Mouse (Mus musculus) midbrain, embryonic 10.5 days (tissue): ENCODE measurements around the gene Sh2d2a. TPM values are rescaled to one million over a fixed set of nuclear protein-coding genes. Genes with fewer than 3 reads are reported as not detected.
"Not testable (repeated sequence)": the region's sequence is repeated elsewhere in the genome, so short reads cannot be mapped to it uniquely, and the experiment has no call there.

ENCODE experiments used
- DNase-seq: peaks from one replicate; pipeline ENCODE4 v3.0.0-alpha.2; 2017; ENCODE audit warnings: low spot score
- H3K27ac ChIP-seq: fragments of 300-500 bp; sonication (generic); replicated peaks from 2 replicates; pipeline ENCODE4 v1.5.1; 2016; ENCODE audit warnings: mild to moderate bottlenecking
- H3K27me3 ChIP-seq: fragments of 300-500 bp; sonication (generic); 2 replicates; pipeline ENCODE4 v1.6.1; 2016; ENCODE audit warnings: low read depth, mild to moderate bottlenecking; ENCODE audit not compliant: poor library complexity, severe bottlenecking
- H3K36me3 ChIP-seq: fragments of 300-500 bp; sonication (generic); 2 replicates; pipeline ENCODE4 v1.6.1; 2016; ENCODE audit warnings: mild to moderate bottlenecking, moderate library complexity
- H3K4me1 ChIP-seq: fragments of 300-500 bp; sonication (generic); 2 replicates; pipeline ENCODE4 v1.6.1; 2016
- H3K4me3 ChIP-seq: fragments of 300-500 bp; sonication (generic); 2 replicates; pipeline ENCODE4 v1.5.1; 2016; ENCODE audit warnings: mild to moderate bottlenecking, moderate library complexity
- H3K9me3 ChIP-seq: fragments of 300-500 bp; sonication (generic); replicated peaks from 2 replicates; pipeline ENCODE4 v1.6.1; 2016; ENCODE audit warnings: mild to moderate bottlenecking
- WGBS: fragments of 180-500 bp; shearing (Covaris S2); methylation state at CpG from one replicate; pipeline ENCODE4 v1.1.7; 2016; 5-methylcytosine and 5-hydroxymethylcytosine counted together
- polyA plus RNA-seq: library from polyadenylated mRNA; unstranded; fragments of >200 nt; fragmentation: Nextera tagmentation; extraction: Ambion mirVana; gene quantifications from 2 replicates; pipeline ENCODE4 v1.2.1, GENCODE M21; 2016

The Sh2d2a gene
- polyA plus RNA-seq, 1 experiment from 2014 or later: 0.06 TPM

GRCm38 (mm10) chr3:87901959-87902358 lies 55.4 kb downstream of the Sh2d2a start:
- not testable (repeated sequence) for H3K9me3 ChIP-seq, H3K4me3 ChIP-seq, H3K4me1 ChIP-seq, DNase-seq, H3K27me3 ChIP-seq, H3K36me3 ChIP-seq, H3K27ac ChIP-seq
- 78% methylated on average over 6 of the region's 6 CpGs for WGBS

- Histone ChIP-seq H3K4me1 (peaks cover 27% of the 10 kb centered on the region), H3K27ac (0 out of 2 replicates have a peak overlapping the region, but pooled peaks have one; percentile 38), H3K36me3 (no peaks in the 10 kb centered on the region), H3K27me3 (no peaks in the 10 kb centered on the region), H3K9me3 (no peaks in the 10 kb centered on the region), H3K4me3 (no peak overlapping the region)
- no peak for DNase-seq
- WGBS: 55% methylated on average over 5 of the region's 5 CpGs
These were observed 57.3 kb downstream of the Sh2d2a start for GRCm38 (mm10) chr3:87903821-87904220.

Other genes with a start within 250 kb of the Sh2d2a start
- 12.9 and 15.5 TPM in 2 replicates for gene Arhgef11, start 229.2 kb upstream of the Sh2d2a start, polyA plus RNA-seq
- gene Lrrc71, start 98.1 kb upstream of the Sh2d2a start, polyA plus RNA-seq: 0.39 and 0.51 TPM in 2 replicates
- gene Ntrk1, start 51.6 kb upstream of the Sh2d2a start, polyA plus RNA-seq: 4.9 and 5.1 TPM in 2 replicates
- 0.78 and 0.89 TPM in 2 replicates for gene Insrr, start 49.8 kb upstream of the Sh2d2a start, polyA plus RNA-seq
- 12.3 and 14.7 TPM in 2 replicates for gene Pear1, start 22.4 kb upstream of the Sh2d2a start, polyA plus RNA-seq
- gene Prcc, start 38.9 kb downstream of the Sh2d2a start, polyA plus RNA-seq: 18.6 and 19.1 TPM in 2 replicates
- 176 and 213 TPM in 2 replicates for gene Hdgf, start 59.6 kb downstream of the Sh2d2a start, polyA plus RNA-seq
- 78.3 and 81.6 TPM in 2 replicates for gene Mrpl24, start 72.8 kb downstream of the Sh2d2a start, polyA plus RNA-seq
- 81.6 and 81.9 TPM in 2 replicates for gene Isg20l2, start 83.6 kb downstream of the Sh2d2a start, polyA plus RNA-seq
- 18.6 and 21.6 TPM in 2 replicates for gene Rrnad1, start 84.0 kb downstream of the Sh2d2a start, polyA plus RNA-seq
- gene Crabp2, start 101.9 kb downstream of the Sh2d2a start, polyA plus RNA-seq: 562 and 684 TPM in 2 replicates
- gene Nes, start 124.3 kb downstream of the Sh2d2a start, polyA plus RNA-seq: 125 and 158 TPM in 2 replicates
- 0.41 and 0.86 TPM in 2 replicates for gene Bcan, start 153.5 kb downstream of the Sh2d2a start, polyA plus RNA-seq
- 0.10 TPM in 1 of 2 replicates, not detected in the other for gene Hapln2, start 180.8 kb downstream of the Sh2d2a start, polyA plus RNA-seq
- gene Gpatch4, start 196.4 kb downstream of the Sh2d2a start, polyA plus RNA-seq: 41.7 and 47.0 TPM in 2 replicates
- gene Naxe, start 211.7 kb downstream of the Sh2d2a start, polyA plus RNA-seq: 126 and 138 TPM in 2 replicates
- not detected in 2 replicates for gene Ttc24, start 231.5 kb downstream of the Sh2d2a start, polyA plus RNA-seq
- 22.6 and 24.6 TPM in 2 replicates for gene Iqgap3, start 235.2 kb downstream of the Sh2d2a start, polyA plus RNA-seq